Mouse (Mus musculus) heart, adult 18-20 months (tissue): ENCODE data around the gene Eno2. TPM values are rescaled to one million over a fixed set of nuclear protein-coding genes. Genes with fewer than 3 reads are reported as not detected.

Source experiments
- DNase-seq, 2 experiments: peaks; one replicate each; pipeline ENCODE4 v3.0.0; 2021 to 2022; ENCODE audit warnings: mixed read lengths in 1 of 2
- long read RNA-seq, 2 experiments: library from polyadenylated mRNA; stranded (forward); transcript quantifications; one replicate each; pipeline ENCODE4 v2.0.0; 2021
- total RNA-seq, 2 experiments: library from RNA; stranded (reverse); gene quantifications; 2 replicates each; pipeline ENCODE4 v1.2.3; 2021

Gene Eno2
- total RNA-seq = 1 to 10 TPM; 2.5 to 2.7 TPM
- long read RNA-seq, experiment 1, partial matches to known transcripts = 0 of 2 reads
- long read RNA-seq, experiment 1, other reads (novel, unspliced or antisense) = 0 of 2 reads
- long read RNA-seq, experiment 2 = 0 reads

- DNase-seq = peak in 1 of 2 experiments; percentile 44
Measured at GRCm38 (mm10) chr6:124769101-124769765, at the start of gene Eno2. Gene Eno2 (minus strand): TSS chr6:124769673.

GRCm38 (mm10) chr6:124817971-124818370 lies 48.5 kb upstream of the Eno2 start:
- DNase-seq = no peak

DNA sequence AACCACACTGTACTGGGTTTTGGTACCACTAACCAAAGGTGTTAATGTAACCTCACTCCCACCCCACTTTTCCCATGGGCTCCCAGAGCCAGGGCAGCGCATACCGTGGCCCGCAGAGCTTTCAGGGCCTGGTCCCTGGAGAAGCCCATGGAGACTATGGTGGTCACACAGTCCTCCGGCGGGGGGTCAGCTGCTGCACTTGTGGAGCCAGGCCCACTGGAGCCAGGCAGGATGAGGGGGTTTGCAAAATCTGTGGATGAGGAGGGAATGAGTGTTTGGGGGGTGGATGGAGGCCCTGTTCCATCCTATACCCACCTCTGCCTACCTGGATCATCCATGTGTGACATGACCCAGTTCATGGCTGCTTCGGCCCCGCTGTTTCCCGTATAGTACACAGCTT lies 48.1 kb upstream of the Eno2 start:
- no peak for DNase-seq

GRCm38 (mm10) chr6:124817125-124817524 lies 47.7 kb upstream of the Eno2 start:
- DNase-seq = no peak

- DNase-seq = no peak
Measured at GRCm38 (mm10) chr6:124816611-124817010, 47.1 kb upstream of the Eno2 start.

DNA sequence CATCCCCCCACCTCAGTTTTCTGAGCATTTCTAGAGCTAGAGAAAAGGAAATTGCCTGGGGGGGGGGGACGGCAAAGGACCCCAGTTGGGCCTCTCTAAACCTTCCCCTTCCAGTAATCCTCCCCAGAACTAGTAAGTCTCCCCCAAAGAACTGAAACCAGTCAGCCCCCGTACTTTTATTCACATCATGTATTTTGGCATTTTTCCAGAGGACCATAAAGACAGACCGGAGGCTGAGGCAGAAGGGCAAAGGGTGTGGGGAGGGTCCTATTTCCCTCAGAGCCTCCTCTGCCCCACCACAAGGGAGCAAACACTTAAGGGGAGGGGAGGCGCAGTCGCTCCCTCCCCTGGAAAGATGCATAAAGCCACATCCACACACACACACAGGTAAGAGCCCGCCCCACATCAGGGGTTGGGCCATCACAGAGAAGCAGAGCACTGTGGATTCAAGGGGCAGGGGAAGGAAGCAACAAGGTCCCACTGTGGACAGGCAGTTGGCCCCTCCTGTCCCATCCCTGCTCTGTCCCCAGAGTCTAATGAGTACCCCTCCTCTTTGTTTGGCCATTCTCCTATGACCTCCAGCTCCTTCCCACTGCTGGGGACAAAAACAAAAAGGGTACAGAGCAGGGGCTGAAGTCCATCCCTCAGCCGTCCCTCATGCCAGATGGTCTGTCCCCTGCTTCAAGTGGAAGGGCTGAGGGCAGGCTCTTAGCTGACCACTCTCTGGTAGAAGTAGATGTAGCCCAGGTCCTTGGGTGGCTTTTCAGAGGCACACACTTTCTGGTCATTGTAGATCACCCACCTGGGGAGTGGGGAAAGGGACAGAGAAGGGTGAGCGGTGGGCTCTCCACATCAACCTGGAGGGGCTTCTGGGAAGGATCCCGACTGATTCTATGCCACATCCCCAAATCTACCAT lies 45.6 kb upstream of the Eno2 start:
- DNase-seq = no peak

GRCm38 (mm10) chr6:124814448-124814847 lies 45.0 kb upstream of the Eno2 start:
- no peak for DNase-seq

DNA sequence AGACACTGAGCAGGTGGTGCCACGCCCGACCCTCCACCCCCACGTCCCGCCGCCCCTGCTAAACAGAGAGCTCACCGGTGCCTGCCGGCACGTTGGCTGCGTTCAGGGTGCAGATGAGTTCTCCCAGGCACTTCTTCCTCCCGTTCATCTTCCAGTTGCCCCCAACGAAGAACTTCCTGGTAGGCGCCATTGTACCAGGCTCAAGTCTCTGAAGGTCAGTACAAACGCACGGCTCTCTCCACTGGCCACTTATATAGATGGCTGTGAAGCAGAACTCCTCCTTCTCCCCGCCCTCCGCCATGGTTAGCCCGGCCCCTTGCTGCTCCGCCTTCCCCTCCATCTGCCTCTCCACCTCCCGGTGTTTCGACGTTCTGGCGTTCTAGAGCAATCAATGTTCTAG lies 44.5 kb upstream of the Eno2 start, which contains the start of gene Tpi1:
TSS of gene Tpi1 (minus strand) at position 364 of the 400 bp plus-strand sequence.
- DNase-seq = peak; percentile 95 to 96

GRCm38 (mm10) chr6:124813496-124813895 lies 44.0 kb upstream of the Eno2 start:
- peak; percentile 67 to 75 for DNase-seq

- DNase-seq = no peak
Measured at GRCm38 (mm10) chr6:124812848-124813247, 43.4 kb upstream of the Eno2 start.

GRCm38 (mm10) chr6:124811701-124812560 lies 42.5 kb upstream of the Eno2 start:
- peak in 1 of 2 experiments; percentile 4 for DNase-seq

DNA sequence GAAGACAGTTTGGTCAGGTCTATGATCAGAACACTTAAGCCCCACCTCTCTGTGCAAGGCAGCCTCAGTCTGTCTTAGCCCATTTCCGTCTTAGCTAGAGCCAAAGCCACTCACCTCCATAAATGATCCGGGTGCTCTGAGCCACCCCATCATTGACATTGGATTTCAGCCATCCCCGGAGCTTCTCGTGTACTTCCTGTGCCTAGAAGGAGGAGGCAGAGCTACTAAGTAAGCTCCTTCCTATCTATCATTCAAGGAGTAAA lies 41.9 kb upstream of the Eno2 start:
- peak in 1 of 2 experiments; percentile 7 for DNase-seq

GRCm38 (mm10) chr6:124810566-124811402 lies 41.3 kb upstream of the Eno2 start:
- DNase-seq = peak in 1 of 2 experiments; percentile 10

DNA sequence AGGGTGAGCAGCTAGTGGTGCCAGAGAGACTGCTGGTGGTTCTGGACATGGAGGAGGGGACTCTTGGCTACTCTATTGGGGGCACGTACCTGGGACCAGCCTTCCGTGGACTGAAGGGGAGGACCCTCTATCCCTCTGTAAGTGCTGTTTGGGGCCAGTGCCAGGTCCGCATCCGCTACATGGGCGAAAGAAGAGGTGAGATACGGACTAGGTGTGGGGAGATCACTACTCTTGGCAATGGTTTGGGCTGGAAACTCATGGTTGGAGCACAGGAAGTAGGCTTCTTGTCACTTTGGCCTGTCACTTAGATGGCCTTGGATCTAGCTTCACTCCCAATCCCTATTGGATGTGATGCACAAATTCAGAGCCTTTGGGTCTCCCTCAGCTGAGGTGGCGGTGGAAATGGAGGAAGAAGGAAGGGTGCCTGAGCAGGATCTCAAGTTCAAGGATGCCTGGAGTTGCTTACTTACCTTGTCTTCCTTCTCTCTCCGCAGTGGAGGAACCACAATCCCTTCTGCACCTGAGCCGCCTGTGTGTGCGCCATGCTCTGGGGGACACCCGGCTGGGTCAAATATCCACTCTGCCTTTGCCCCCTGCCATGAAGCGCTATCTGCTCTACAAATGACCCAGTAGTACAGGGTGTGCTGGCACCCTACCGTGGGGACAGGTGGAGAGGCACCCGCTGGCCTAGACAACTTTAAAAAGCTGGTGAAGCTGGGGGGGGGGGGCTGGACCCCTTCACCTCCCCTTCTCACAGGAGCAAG lies 40.5 kb upstream of the Eno2 start:
- DNase-seq = no peak

DNA sequence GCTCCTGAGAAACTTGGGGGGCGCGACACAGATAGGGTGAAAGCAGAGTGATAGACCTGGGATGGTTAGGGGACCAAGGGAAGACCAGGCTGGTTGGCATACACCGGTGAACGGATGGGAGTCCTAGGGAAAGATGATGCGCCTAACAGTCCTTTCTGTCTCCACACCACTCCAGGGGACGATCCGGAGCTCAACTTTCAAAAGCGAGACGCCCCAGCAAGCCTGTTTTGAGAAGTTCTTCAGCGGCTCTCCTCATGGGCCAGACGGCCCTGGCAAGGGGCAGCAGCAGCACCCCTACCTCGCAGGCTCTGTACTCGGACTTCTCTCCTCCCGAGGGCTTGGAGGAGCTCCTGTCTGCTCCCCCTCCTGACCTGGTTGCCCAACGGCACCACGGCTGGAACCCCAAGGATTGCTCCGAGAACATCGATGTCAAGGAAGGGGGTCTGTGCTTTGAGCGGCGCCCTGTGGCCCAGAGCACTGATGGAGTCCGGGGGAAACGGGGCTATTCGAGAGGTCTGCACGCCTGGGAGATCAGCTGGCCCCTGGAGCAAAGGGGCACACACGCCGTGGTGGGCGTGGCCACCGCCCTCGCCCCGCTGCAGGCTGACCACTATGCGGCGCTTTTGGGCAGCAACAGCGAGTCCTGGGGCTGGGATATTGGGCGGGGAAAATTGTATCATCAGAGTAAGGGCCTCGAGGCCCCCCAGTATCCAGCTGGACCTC lies 39.7 kb upstream of the Eno2 start:
- peak; percentile 89 to 92 for DNase-seq

GRCm38 (mm10) chr6:124808358-124809012 lies 39.0 kb upstream of the Eno2 start, which contains the start of gene Spsb2:
Gene Spsb2 (plus strand): TSS chr6:124808661.
- DNase-seq = peak; percentile 83 to 85

DNA sequence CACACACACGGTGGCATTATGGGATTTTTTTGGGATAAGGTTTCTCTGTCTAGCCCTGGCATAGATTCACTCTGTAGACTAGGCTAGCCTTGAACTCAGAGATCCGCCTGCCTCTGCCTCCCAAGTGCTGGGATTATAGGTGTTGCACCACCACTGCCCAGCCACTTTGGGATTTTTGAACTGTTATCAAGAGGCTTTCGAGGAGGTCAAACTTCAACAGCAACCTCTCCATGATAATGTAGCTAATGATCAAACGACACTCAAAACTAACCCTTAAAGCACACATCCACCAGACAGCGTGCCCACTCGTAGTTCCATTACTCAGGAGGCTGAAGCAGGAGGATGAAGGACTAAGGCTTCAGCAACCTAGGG lies 38.5 kb upstream of the Eno2 start:
- DNase-seq = no peak

DNA sequence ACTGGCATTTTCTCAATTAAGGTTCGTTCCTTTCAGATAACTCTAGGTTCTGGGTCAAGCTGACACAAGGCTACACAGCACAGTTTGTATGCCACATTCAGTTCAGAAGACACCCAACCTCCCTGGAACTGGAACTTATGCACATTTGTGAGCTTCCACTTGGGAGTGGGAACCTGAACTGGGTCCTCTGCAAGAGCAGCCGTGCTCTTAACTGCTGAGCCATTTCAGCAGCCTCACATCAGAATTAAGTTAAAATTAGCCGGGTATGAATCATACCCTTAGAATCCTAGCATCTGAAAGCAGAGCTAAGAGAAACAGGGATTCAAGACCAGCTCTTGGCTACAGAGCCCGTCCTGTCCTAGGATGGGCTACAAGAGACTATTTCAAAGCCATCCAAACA lies 37.9 kb upstream of the Eno2 start:
- DNase-seq = no peak

DNA sequence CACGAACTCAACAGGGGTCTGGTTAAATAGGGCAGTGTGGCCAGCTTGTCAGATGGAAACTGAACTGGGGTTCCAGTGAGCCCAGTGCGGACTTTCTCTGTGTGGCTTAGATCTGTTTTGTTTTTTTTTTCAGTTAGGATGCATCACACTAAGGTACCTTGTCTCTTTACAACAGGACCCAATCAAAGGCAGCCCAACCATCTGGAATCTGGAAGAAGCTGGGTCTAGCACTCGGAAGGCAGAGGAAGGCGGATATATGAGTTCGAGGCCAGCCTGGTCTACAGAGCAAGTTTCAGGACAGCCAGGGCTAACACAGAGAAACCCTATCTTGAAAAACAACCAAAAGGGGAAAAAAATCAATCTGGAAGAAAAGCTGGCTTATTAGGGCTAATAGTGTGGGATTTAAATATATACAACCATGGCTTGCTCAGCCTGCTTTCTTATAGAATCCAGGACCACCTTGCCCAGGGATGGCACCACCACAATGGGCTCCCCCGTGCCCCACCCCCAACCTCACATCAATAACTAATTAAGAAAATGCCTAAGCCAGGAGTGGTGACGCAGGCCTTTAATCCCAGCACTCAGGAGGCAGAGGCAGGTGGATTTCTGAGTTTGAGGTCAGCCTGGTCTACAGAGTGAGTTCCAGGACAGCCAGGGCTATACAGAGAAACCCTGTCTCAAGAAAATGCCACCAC lies 37.1 kb upstream of the Eno2 start:
- no peak for DNase-seq
